Mouse (Mus musculus): ENCODE measurements at regions not wholly inside any gene's neighbourhood (a gene's known extent, or its start where the extent isn't known, plus 50 kb on each side); places are given as distances from the start of the nearest gene placed in this dataset.
"Not testable (repeated sequence)": the region's sequence is repeated elsewhere in the genome, so short reads cannot be mapped to it uniquely, and the experiment has no call there.

GRCm38 (mm10) chr2:17917238-17917946, 79.4 kb downstream of the H2al2a start:
- no peak for ATAC-seq (replicated peaks; ENCODE audit: low FRiP score, low TSS enrichment, low read depth)
- 29% methylated on average over 8 of the region's 8 CpGs for WGBS

GRCm38 (mm10) chr2:17902616-17903015, 94.1 kb downstream of the H2al2a start:
- Histone ChIP-seq H3K4me1 (replicated peaks; ENCODE audit: control insufficient read depth, insufficient read depth, low read length) (0 out of 2 replicates have a peak, but pooled peaks cover 2% of the 10 kb centered on the region), H3K4me2 (ENCODE audit: low read length) (no peak overlapping the region), H3K9me3 (ENCODE audit: control insufficient read depth, low read length) (no peaks in the 10 kb centered on the region), H3K27ac (ENCODE audit: low read depth) (no peak overlapping the region), H3K27me3 (replicated peaks; ENCODE audit: control insufficient read depth, insufficient read depth, low read length) (no peaks in the 10 kb centered on the region), H3K4me3 (ENCODE audit: low read depth, low read length) (no peak overlapping the region), H3K9ac (ENCODE audit: low read length) (no peak overlapping the region), H3K36me3 (ENCODE audit: control insufficient read depth, insufficient read depth, low read length) (no peaks in the 10 kb centered on the region)
- ATAC-seq (replicated peaks; ENCODE audit: low FRiP score, low TSS enrichment, low read depth) (no peak), DNase-seq (ENCODE audit: low spot score) (peak; percentile 12)
- 82% methylated on average over 1 of the region's 1 CpGs for WGBS

More at GRCm38 (mm10) chr2:17917238-17917946, 79.4 kb downstream of the H2al2a start:
- DNase-seq (ENCODE audit: low spot score): peak; percentile 20
- Histone ChIP-seq H3K4me1 (replicated peaks; ENCODE audit: control insufficient read depth, insufficient read depth, low read length) (no peaks in the 10 kb centered on the region), H3K27ac (ENCODE audit: low read depth) (no peak overlapping the region), H3K36me3 (ENCODE audit: control insufficient read depth, insufficient read depth, low read length) (no peaks in the 10 kb centered on the region), H3K4me2 (ENCODE audit: low read length) (no peak overlapping the region), H3K9me3 (ENCODE audit: control insufficient read depth, low read length) (no peaks in the 10 kb centered on the region), H3K27me3 (replicated peaks; ENCODE audit: control insufficient read depth, insufficient read depth, low read length) (no peaks in the 10 kb centered on the region), H3K4me3 (ENCODE audit: low read depth, low read length) (no peak overlapping the region), H3K9ac (ENCODE audit: low read length) (no peak overlapping the region)

GRCm38 (mm10) chr2:17900202-17900601, 96.6 kb downstream of the H2al2a start:
- Histone ChIP-seq H3K4me2 (ENCODE audit: low read length) (no peak overlapping the region), H3K9me3 (ENCODE audit: control insufficient read depth, low read length) (no peaks in the 10 kb centered on the region), H3K9ac (ENCODE audit: low read length) (no peak overlapping the region), H3K27me3 (replicated peaks; ENCODE audit: control insufficient read depth, insufficient read depth, low read length) (no peaks in the 10 kb centered on the region), H3K36me3 (ENCODE audit: control insufficient read depth, insufficient read depth, low read length) (no peaks in the 10 kb centered on the region), H3K4me1 (replicated peaks; ENCODE audit: control insufficient read depth, insufficient read depth, low read length) (0 out of 2 replicates have a peak, but pooled peaks cover 2% of the 10 kb centered on the region), H3K4me3 (ENCODE audit: low read depth, low read length) (no peak overlapping the region), H3K27ac (ENCODE audit: low read depth) (no peak overlapping the region)
- DNase-seq (ENCODE audit: low spot score) (no peak), ATAC-seq (replicated peaks; ENCODE audit: low FRiP score, low TSS enrichment, low read depth) (no peak)
- WGBS: 54% methylated on average over 8 of the region's 8 CpGs

- H3K4me1 ChIP-seq (replicated peaks; ENCODE audit: control insufficient read depth, insufficient read depth, low read length): 0 out of 2 replicates have a peak, but pooled peaks cover 2% of the 10 kb centered on the region
- no peak overlapping the region for H3K9ac ChIP-seq (ENCODE audit: low read length)
- H3K9me3 ChIP-seq (ENCODE audit: control insufficient read depth, low read length): no peaks in the 10 kb centered on the region
- no peaks in the 10 kb centered on the region for H3K27me3 ChIP-seq (replicated peaks; ENCODE audit: control insufficient read depth, insufficient read depth, low read length)
- ATAC-seq (replicated peaks; ENCODE audit: low FRiP score, low TSS enrichment, low read depth): peak; percentile 86
- no peak overlapping the region for H3K27ac ChIP-seq (ENCODE audit: low read depth)
- no peak overlapping the region for H3K4me3 ChIP-seq (ENCODE audit: low read depth, low read length)
- no peaks in the 10 kb centered on the region for H3K36me3 ChIP-seq (ENCODE audit: control insufficient read depth, insufficient read depth, low read length)
- DNase-seq (ENCODE audit: low spot score): no peak
- no peak overlapping the region for H3K4me2 ChIP-seq (ENCODE audit: low read length)
- WGBS: 27% methylated on average over 2 of the region's 3 CpGs
These were observed 98.0 kb downstream of the H2al2a start for GRCm38 (mm10) chr2:17898780-17899179.

- H3K4me2 ChIP-seq (ENCODE audit: low read length): no peak overlapping the region
- 94% methylated on average over 2 of the region's 2 CpGs for WGBS
- H3K9me3 ChIP-seq (ENCODE audit: control insufficient read depth, low read length): no peaks in the 10 kb centered on the region
- H3K27ac ChIP-seq (ENCODE audit: low read depth): no peak overlapping the region
- 0 out of 2 replicates have a peak, but pooled peaks cover 2% of the 10 kb centered on the region for H3K4me1 ChIP-seq (replicated peaks; ENCODE audit: control insufficient read depth, insufficient read depth, low read length)
- ATAC-seq (replicated peaks; ENCODE audit: low FRiP score, low TSS enrichment, low read depth) (no peak), DNase-seq (ENCODE audit: low spot score) (peak; percentile 21)
- no peaks in the 10 kb centered on the region for H3K27me3 ChIP-seq (replicated peaks; ENCODE audit: control insufficient read depth, insufficient read depth, low read length)
- no peaks in the 10 kb centered on the region for H3K36me3 ChIP-seq (ENCODE audit: control insufficient read depth, insufficient read depth, low read length)
- no peak overlapping the region for H3K9ac ChIP-seq (ENCODE audit: low read length)
- H3K4me3 ChIP-seq (ENCODE audit: low read depth, low read length): no peak overlapping the region
These were observed 100.7 kb downstream of the H2al2a start for GRCm38 (mm10) chr2:17896036-17896435.

GRCm38 (mm10) chr2:17892661-17893060, 104.1 kb downstream of the H2al2a start:
- ATAC-seq (replicated peaks; ENCODE audit: low FRiP score, low TSS enrichment, low read depth); DNase-seq (ENCODE audit: low spot score); H3K27me3 ChIP-seq (replicated peaks; ENCODE audit: control insufficient read depth, insufficient read depth, low read length); H3K4me1 ChIP-seq (replicated peaks; ENCODE audit: control insufficient read depth, insufficient read depth, low read length); H3K36me3 ChIP-seq (ENCODE audit: control insufficient read depth, insufficient read depth, low read length); H3K9me3 ChIP-seq (ENCODE audit: control insufficient read depth, low read length); H3K4me2 ChIP-seq (ENCODE audit: low read length); H3K27ac ChIP-seq (ENCODE audit: low read depth); H3K4me3 ChIP-seq (ENCODE audit: low read depth, low read length); H3K9ac ChIP-seq (ENCODE audit: low read length): not testable (repeated sequence)
- 93% methylated on average over 6 of the region's 7 CpGs for WGBS

- Histone ChIP-seq H3K27ac (ENCODE audit: low read depth) (no peak overlapping the region), H3K36me3 (ENCODE audit: control insufficient read depth, insufficient read depth, low read length) (no peaks in the 10 kb centered on the region), H3K27me3 (replicated peaks; ENCODE audit: control insufficient read depth, insufficient read depth, low read length) (no peaks in the 10 kb centered on the region), H3K9me3 (ENCODE audit: control insufficient read depth, low read length) (no peaks in the 10 kb centered on the region), H3K9ac (ENCODE audit: low read length) (no peak overlapping the region), H3K4me3 (ENCODE audit: low read depth, low read length) (no peak overlapping the region), H3K4me1 (replicated peaks; ENCODE audit: control insufficient read depth, insufficient read depth, low read length) (no peaks in the 10 kb centered on the region), H3K4me2 (ENCODE audit: low read length) (no peak overlapping the region)
- DNase-seq (ENCODE audit: low spot score) (no peak), ATAC-seq (replicated peaks; ENCODE audit: low FRiP score, low TSS enrichment, low read depth) (no peak)
- WGBS: 67% methylated on average over 3 of the region's 3 CpGs
These were observed 109.1 kb downstream of the H2al2a start for GRCm38 (mm10) chr2:17887699-17888098.

GRCm38 (mm10) chr2:17882389-17882788, 114.4 kb downstream of the H2al2a start:
- no peak for DNase-seq (ENCODE audit: low spot score)
- H3K27me3 ChIP-seq (replicated peaks; ENCODE audit: control insufficient read depth, insufficient read depth, low read length): no peaks in the 10 kb centered on the region
- H3K27ac ChIP-seq (ENCODE audit: low read depth): no peak overlapping the region
- ATAC-seq (replicated peaks; ENCODE audit: low FRiP score, low TSS enrichment, low read depth): no peak
- no peak overlapping the region for H3K4me3 ChIP-seq (ENCODE audit: low read depth, low read length)
- H3K9me3 ChIP-seq (ENCODE audit: control insufficient read depth, low read length): no peaks in the 10 kb centered on the region
- H3K9ac ChIP-seq (ENCODE audit: low read length): no peak overlapping the region
- H3K4me1 ChIP-seq (replicated peaks; ENCODE audit: control insufficient read depth, insufficient read depth, low read length): no peaks in the 10 kb centered on the region
- 86% methylated on average over 12 of the region's 12 CpGs for WGBS
- H3K36me3 ChIP-seq (ENCODE audit: control insufficient read depth, insufficient read depth, low read length): no peaks in the 10 kb centered on the region
- H3K4me2 ChIP-seq (ENCODE audit: low read length): no peak overlapping the region

All from intestine, embryonic 14.5 days (tissue).